Mouse (Mus musculus) adrenal gland, postnatal 4 days (tissue): Measurements from ENCODE around the gene Tbx10. TPM values are rescaled to one million over a fixed set of nuclear protein-coding genes. Genes with fewer than 3 reads are reported as not detected.
"Not testable (repeated sequence)": the region's sequence is repeated elsewhere in the genome, so short reads cannot be mapped to it uniquely, and the experiment has no call there.

ENCODE experiments used
- DNase-seq, 2 experiments: peaks; one replicate each; pipeline ENCODE4 v3.0.0; 2021 to 2022; ENCODE audit warnings: low spot score in 2 of 2, mixed read lengths in 2 of 2
- total RNA-seq, 2 experiments: library from RNA; stranded (reverse); gene quantifications; 2 replicates each; pipeline ENCODE4 v1.2.3; 2021

Tbx10 gene
- total RNA-seq, 2 experiments from 2014 or later: 0.34 TPM; not detected in 1

GRCm38 (mm10) chr19:4041500-4041899 lies 48.9 kb downstream of the Tbx10 start:
- DNase-seq: not testable (repeated sequence)

DNA sequence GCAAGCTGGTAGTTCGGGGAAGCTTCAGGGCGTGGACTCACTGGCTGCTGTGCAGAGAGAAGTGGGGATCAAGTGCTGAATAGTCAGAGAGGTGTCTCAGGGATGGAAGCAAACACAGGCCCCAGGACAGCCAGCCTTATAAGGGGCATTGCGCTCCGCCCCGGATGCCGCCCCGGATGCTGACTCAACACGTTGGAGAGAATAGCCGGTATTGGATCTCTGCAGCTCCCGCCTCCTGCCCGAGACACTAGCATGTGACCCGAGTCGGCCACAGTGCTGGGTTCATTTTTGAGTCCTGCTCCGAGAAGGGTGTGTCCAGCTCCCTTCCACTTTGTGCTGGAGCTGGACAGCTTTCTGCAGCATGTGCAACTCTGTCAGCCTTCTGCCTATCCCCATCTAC lies 49.6 kb downstream of the Tbx10 start:
- no peak for DNase-seq

GRCm38 (mm10) chr19:4044109-4044508 lies 51.6 kb downstream of the Tbx10 start:
- not testable (repeated sequence) for DNase-seq

DNA sequence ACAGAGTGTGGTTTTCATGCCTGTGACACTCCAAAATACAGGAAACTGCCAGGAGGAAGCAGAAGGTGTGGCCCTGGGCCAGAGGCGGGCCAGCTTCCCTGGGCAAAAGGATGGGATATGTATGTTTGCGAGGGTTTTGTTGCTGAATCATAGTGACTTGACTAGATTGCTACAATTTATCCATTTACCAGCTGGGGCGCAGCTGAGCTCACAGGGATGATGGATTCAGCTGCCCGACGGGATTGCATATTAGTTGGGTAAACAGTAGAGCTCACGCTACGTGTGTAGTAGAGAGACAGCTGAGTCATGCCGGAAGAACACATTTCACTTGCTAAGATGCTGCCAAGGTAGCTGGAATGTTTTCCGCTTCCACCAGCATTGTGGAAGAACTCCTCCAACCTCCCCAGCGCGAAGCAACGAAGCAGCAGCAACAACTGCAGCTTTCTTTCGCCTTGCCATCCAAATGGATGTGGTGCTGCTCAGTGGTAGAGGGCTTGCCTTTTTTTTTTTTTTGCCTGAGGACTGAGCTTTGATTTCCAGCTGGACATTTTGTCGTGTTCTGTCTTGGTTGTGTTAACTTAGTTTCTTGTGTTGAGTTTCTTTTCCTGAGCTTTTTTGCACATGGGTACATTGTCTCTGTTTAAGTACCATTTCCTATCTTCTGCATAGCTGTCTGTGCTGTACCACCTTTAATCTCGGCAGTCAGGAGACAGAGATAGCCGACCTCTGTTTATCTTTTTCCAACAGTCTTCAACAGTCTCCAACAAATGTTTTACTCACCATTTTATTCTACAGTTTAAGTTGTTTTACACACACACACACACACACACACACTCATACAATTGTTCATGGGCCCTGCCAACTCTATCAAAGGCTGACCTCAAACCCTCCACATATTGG lies 53.7 kb downstream of the Tbx10 start, which contains the start of gene Gstp2:
Gene Gstp2 (minus strand): TSS at position 58 of the 900 bp plus-strand sequence.
- peak in 1 of 2 experiments; percentile 56 for DNase-seq

DNA sequence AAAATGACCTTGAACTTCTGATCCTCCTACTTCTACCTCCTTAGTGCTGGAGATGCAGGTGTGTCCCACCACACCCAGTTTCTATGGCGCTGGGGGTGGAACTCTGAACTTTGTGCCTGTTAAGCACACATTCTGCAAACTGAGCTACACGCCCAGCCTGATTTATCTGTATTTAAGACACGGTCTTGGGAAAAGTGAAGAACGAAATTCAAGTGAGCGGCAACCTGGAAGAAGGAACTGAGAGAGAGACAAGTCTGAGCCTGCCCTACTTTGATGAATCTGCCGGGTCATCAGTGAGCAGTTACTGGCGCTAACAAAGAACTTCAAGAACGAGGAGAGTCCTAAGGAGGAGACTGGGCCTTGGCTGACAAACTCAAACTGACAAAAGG lies 54.3 kb downstream of the Tbx10 start:
- no peak for DNase-seq

GRCm38 (mm10) chr19:4047859-4048258 lies 55.3 kb downstream of the Tbx10 start:
- peak; percentile 50 to 75 for DNase-seq

GRCm38 (mm10) chr19:4049069-4049468 lies 56.5 kb downstream of the Tbx10 start:
- DNase-seq: not testable (repeated sequence)

Other genes starting within 250 kb of the Tbx10 start
- 10 to 100 TPM; 69.7 to 70.8 TPM for gene Kmt5b, start 225.3 kb upstream of the Tbx10 start, total RNA-seq
- 10 to 100 TPM; 63.5 to 70.5 TPM for gene Chka, start 141.0 kb upstream of the Tbx10 start, total RNA-seq
- 10 to 100 TPM; 80.5 to 91.9 TPM for gene Tcirg1, start 85.6 kb upstream of the Tbx10 start, total RNA-seq
- gene Ndufs8, start 80.0 kb upstream of the Tbx10 start, total RNA-seq: 100 to 1,000 TPM; 205 to 212 TPM
- 100 to 1,000 TPM; 117 to 121 TPM for gene Aldh3b1, start 62.9 kb upstream of the Tbx10 start, total RNA-seq
- gene Unc93b1, start 57.6 kb upstream of the Tbx10 start, total RNA-seq: 10 to 100 TPM; 53.9 to 60.7 TPM
- under 1 TPM; 0.67 to 0.87 TPM for gene Aldh3b3, start 34.1 kb upstream of the Tbx10 start, total RNA-seq
- 1 to 10 TPM; 7.5 to 8.4 TPM for gene Aldh3b2, start 20.4 kb upstream of the Tbx10 start, total RNA-seq
- 10 to 100 TPM; 32.3 to 36.8 TPM for gene Acy3, start 6.2 kb upstream of the Tbx10 start, total RNA-seq
- 10 to 100 TPM; 21.7 to 21.9 TPM for gene Nudt8, start 7.8 kb downstream of the Tbx10 start, total RNA-seq
- gene Gm49405, start 7.9 kb downstream of the Tbx10 start, total RNA-seq: 1 to 10 TPM; 1.7 to 1.8 TPM
- gene Doc2g, start 10.6 kb downstream of the Tbx10 start, total RNA-seq: 1 to 10 TPM; 2.4 to 2.6 TPM
- 100 to 1,000 TPM; 253 to 283 TPM for gene Ndufv1, start 20.1 kb downstream of the Tbx10 start, total RNA-seq
- 100 to 1,000 TPM; 258 to 283 TPM for gene Gstp1, start 45.2 kb downstream of the Tbx10 start, total RNA-seq
- 10 to 100 TPM; 52.6 to 68.8 TPM for gene Gstp2, start 53.3 kb downstream of the Tbx10 start, total RNA-seq
- 10 to 100 TPM in 1 of 2 experiments, 1 to 10 TPM in 1; 1.9 to 37.5 TPM for gene Gstp3, start 66.8 kb downstream of the Tbx10 start, total RNA-seq
- 1 to 10 TPM in 1 of 2 experiments, not detected in 1; 1.2 TPM for gene Cabp2, start 88.8 kb downstream of the Tbx10 start, total RNA-seq
- gene Cdk2ap2, start 104.4 kb downstream of the Tbx10 start, total RNA-seq: 10 to 100 TPM; 45.8 to 47.3 TPM
- 10 to 100 TPM; 51.6 to 65.0 TPM for gene Pitpnm1, start 107.2 kb downstream of the Tbx10 start, total RNA-seq
- gene Aip, start 133.1 kb downstream of the Tbx10 start, total RNA-seq: 10 to 100 TPM; 86.1 to 88.5 TPM
- gene Gpr152, start 147.0 kb downstream of the Tbx10 start, total RNA-seq: under 1 TPM; 0.08 to 0.14 TPM
- gene Cabp4, start 151.3 kb downstream of the Tbx10 start, total RNA-seq: under 1 TPM in 1 of 2 experiments, not detected in 1; 0.20 TPM
- gene Coro1b, start 155.9 kb downstream of the Tbx10 start, total RNA-seq: 100 to 1,000 TPM; 192 to 203 TPM
- gene Ptprcap, start 160.9 kb downstream of the Tbx10 start, total RNA-seq: 1 to 10 TPM; 5.1 to 5.2 TPM
- 10 to 100 TPM; 46.6 to 50.0 TPM for gene Rps6kb2, start 170.6 kb downstream of the Tbx10 start, total RNA-seq
- gene Carns1, start 182.7 kb downstream of the Tbx10 start, total RNA-seq: 1 to 10 TPM; 5.5 to 7.3 TPM
- gene Tbc1d10c, start 198.5 kb downstream of the Tbx10 start, total RNA-seq: 1 to 10 TPM; 3.2 to 4.3 TPM
- gene Ppp1ca, start 199.3 kb downstream of the Tbx10 start, total RNA-seq: 100 to 1,000 TPM; 464 to 467 TPM
- 10 to 100 TPM; 14.7 to 16.2 TPM for gene Rad9a, start 208.9 kb downstream of the Tbx10 start, total RNA-seq
- 10 to 100 TPM; 10.0 to 10.7 TPM for gene Clcf1, start 221.5 kb downstream of the Tbx10 start, total RNA-seq
- not detected for gene AC109138.7, start 221.6 kb downstream of the Tbx10 start, total RNA-seq
- 10 to 100 TPM; 32.7 to 34.3 TPM for gene Pold4, start 239.1 kb downstream of the Tbx10 start, total RNA-seq